Mouse (Mus musculus): ENCODE data around the gene Gm37240.

Gm37240 gene

GRCm38 (mm10) chr3:84955011-84955775 is 932.1 kb downstream of the Gm37240 start:
- DNase-seq (ENCODE audit: inconsistent ontology term) = peak; percentile 23

DNA sequence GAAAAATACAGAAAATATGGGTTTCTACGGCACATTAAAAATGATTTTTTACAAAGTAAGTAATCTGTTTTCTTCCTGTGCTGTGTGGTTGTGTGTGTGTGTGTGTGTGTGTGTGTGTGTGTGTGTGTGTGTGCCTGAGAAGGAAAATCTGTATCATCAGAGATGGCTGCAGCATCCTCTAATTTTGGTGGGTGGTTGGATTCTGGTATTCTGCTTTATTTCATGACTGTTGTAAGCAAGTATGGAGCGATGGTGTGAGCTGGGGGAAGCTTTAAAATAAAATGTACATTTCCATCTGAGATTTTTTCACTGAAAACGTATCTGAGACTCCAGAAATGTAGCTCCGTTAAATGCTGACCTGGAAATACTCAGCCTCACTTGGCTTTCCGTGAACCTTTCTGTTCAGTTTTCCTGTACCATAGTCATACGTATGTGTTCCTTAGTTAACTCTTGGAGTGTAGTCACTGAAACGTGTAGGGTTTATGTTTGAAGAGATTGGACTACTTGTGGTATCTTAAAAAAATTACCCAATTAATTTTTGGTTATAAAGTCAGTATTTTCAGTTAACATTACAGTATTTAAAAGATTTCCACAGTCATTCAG is 934.6 kb downstream of the Gm37240 start:
- no peak for DNase-seq (ENCODE audit: inconsistent ontology term)

- DNase-seq (ENCODE audit: inconsistent ontology term) = peak; percentile 87
These were observed 935.2 kb downstream of the Gm37240 start for GRCm38 (mm10) chr3:84952135-84952534.

DNA sequence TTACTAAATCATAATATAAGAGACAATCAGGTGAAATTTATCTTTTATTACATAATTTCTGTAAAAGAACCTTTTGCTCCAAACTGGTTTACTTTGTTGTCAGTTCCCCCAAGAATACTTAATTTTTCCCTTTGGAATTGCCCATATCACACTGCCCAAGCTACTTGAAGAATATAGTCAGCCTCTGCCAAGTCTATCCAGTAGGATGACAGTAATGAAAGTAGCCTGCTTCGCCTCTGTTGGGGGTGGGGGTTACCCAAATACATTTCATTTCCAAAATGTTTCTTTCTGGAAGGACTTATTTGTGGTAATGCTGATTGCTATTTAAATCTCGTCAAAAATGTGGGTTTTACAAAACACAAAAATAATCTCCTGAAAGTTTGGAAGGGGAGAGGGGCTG is 935.6 kb downstream of the Gm37240 start:
- DNase-seq (ENCODE audit: inconsistent ontology term) = no peak

DNA sequence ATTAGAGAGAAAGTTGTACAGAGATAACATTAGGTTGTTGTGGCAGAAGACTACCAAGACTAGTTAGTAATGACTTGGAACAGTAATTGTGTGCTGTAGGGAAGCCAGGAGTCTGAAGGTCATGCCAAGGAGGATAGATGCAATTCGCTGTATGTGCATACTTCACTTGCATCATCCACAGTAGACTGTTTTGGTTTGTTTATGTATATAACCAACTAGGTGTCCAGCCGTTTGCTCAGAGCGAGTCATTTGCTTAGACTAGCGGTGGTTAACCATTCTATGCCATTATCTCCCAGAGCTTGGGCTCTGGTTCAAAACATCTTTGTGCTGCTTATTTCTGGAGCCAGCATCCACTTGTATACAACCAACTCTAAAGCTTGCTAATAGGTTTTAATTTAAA is 937.9 kb downstream of the Gm37240 start:
- DNase-seq (ENCODE audit: inconsistent ontology term) = no peak

DNA sequence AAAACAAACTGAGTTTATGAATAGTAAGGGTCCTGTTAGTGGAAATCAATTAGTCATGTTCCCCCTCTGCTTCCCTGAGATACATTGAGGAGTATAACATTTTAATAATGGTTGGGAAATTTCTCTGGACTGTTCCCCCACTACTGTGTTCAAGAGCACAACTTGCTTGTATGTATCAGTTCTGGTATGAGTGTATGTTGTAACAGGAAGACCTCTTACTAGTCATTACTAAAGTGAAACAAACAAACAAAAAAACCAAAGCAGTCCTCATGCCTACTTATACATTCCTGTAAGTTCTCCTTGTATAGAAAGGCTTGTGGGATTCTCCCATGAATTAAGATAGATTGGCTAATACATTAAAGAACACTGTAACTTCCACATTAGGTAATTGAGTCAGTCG is 940.9 kb downstream of the Gm37240 start:
- DNase-seq (ENCODE audit: inconsistent ontology term) = no peak

DNA sequence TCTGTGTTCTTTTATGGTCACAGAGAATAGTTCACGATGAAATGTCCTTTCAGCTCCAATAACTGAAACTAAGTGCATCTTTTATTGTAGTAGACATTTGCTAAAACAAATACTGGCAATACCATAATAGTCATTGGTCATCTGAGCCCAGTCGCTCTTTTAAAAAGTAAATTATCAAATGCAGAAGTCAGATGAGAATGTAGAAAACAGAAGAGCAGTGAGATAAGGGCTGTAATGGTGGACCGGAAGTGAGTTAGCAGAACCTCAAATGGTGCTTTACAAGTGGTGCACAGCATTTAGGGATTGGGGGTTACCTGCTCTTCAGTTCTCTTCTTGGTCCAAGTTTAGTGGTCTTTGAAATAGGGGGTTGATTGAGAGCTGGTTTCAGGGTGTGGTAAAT is 942.4 kb downstream of the Gm37240 start:
- DNase-seq (ENCODE audit: inconsistent ontology term) = no peak

GRCm38 (mm10) chr3:84937360-84938355 is 949.7 kb downstream of the Gm37240 start:
- peak; percentile 55 for DNase-seq (ENCODE audit: inconsistent ontology term)

- no peak for DNase-seq (ENCODE audit: inconsistent ontology term)
These were observed 950.4 kb downstream of the Gm37240 start for GRCm38 (mm10) chr3:84936956-84937355.

- DNase-seq (ENCODE audit: inconsistent ontology term) = peak; percentile 31
These were observed 951.1 kb downstream of the Gm37240 start for GRCm38 (mm10) chr3:84936252-84936651.

DNA sequence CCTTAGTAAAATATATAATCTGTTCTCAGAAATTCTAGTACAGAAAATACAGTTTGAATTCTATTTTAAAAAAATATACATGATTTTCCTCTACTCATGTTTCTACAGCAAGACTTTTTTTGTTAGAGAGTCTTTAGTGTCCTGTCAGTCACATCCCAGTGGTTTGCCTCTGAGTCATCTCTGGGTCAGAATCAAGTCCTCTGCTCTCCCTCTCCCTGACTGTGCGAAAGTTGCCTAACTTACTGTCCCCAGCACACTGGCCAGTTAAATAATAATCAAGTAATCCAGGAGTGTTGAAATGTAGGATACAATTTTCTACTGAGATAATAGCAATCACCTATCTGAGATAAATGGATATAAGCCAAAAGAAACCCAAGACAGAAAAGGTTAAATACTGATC is 951.6 kb downstream of the Gm37240 start:
- DNase-seq (ENCODE audit: inconsistent ontology term) = peak; percentile 27

GRCm38 (mm10) chr3:84930683-84931082 is 956.6 kb downstream of the Gm37240 start:
- no peak for DNase-seq (ENCODE audit: inconsistent ontology term)

- DNase-seq (ENCODE audit: inconsistent ontology term) = no peak
These were observed 958.1 kb downstream of the Gm37240 start for GRCm38 (mm10) chr3:84929171-84929570.

DNA sequence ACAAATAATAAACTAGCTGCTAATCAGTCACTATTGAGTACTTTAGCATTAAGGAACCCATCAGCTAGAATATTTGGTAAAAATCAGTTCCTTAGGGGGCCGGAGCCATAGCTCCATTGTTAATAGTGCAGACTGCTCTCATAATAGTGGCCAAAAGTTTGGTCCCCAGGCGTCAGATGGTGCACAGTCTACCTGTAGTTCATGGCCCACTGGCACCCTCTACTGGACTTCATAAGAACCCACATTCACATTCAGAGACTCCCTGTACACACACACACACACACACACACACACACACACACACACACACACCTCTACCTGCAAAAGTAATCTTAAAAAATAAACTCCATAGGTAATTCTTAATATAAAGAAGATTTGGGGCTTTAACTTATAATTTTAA is 959.4 kb downstream of the Gm37240 start:
- DNase-seq (ENCODE audit: inconsistent ontology term) = no peak

- DNase-seq (ENCODE audit: inconsistent ontology term) = peak; percentile 14
These were observed 960.0 kb downstream of the Gm37240 start for GRCm38 (mm10) chr3:84927168-84927794.

DNA sequence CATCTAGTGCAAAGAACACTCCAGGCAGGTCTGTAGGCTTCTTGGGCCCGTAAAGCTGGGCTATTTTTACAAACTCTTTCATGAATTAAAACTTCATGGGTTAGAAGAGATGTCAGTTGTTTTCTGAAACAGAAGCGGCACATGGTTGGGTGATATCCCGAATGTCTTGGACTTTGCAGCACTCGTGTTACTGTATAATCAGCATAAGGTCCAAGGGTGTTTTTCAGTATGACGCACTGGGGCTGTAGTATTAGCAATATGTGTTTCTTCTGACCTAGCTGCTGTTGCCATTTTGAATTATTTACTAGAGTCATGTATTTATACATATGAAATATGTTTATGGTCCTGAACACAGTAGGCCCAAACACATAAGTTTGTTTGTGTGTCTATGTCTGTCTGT is 961.2 kb downstream of the Gm37240 start:
- DNase-seq (ENCODE audit: inconsistent ontology term) = no peak

GRCm38 (mm10) chr3:84925229-84925628 is 962.1 kb downstream of the Gm37240 start:
- no peak for DNase-seq (ENCODE audit: inconsistent ontology term)

DNA sequence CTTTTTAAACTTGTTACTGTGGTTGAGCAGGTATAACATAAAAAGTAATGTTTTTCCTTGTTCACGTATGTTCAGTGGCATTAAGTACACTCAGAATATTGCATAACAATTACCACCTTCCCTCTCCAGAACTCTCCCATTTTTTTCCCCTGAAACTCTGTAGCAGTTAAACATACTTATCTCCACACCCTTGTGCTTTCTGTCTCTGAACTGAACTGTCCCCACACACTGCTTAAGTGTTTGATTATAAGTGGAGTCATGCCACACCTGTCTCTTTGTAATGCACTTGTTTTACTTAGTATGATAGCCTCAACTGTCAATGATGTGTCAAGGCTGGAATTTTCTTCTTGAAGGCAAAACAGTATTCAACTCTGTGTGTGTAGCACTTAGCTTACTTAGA is 963.6 kb downstream of the Gm37240 start:
- DNase-seq (ENCODE audit: inconsistent ontology term) = no peak

GRCm38 (mm10) chr3:84923256-84923655 is 964.1 kb downstream of the Gm37240 start:
- no peak for DNase-seq (ENCODE audit: inconsistent ontology term)

DNA sequence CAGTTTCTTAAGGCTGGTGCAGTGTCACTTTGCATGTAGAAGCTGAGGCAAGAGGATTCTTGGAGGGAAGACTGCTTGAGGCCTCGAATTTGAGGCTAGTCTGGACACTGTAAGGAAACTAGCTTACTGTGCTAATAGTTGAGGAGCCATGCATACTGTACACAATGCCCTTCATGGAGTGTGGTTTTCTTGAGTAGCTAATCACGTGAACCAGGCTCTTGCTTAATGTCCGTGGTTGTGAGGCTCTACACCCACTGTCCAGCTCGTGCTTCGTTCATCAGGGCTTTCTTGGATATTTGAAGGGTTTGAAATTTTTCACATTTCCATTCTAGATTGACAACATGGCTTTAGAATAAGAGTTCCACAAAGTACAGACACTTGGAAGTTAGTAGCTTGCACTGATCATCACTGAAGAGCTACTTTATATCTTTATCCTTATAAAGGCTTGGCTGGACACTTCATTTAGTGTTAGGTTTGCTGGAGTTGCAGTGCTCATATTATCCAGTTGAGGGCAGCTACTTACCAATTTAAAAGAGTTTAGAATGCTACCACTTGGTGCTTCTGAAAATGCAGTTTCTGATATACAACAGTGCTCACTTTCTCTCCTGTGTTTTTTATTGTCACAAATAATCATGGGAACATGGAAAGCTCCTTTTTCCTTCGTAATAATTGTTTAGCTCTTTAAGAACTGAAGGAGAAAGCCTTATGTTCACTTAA is 965.5 kb downstream of the Gm37240 start:
- DNase-seq (ENCODE audit: inconsistent ontology term) = no peak

Measured in Muller cell, postnatal 12 days (primary cell).